Mouse (Mus musculus): ENCODE data around the gene Socs7. TPM values are rescaled to one million over a fixed set of nuclear protein-coding genes. Genes with fewer than 3 reads are reported as not detected.
A peak's percentile ranks its signal among the peaks of the same experiment; 100 is the strongest.

Gene Socs7
- polyA plus RNA-seq, 1 experiment from 2014 or later: 3.6 TPM

DNA sequence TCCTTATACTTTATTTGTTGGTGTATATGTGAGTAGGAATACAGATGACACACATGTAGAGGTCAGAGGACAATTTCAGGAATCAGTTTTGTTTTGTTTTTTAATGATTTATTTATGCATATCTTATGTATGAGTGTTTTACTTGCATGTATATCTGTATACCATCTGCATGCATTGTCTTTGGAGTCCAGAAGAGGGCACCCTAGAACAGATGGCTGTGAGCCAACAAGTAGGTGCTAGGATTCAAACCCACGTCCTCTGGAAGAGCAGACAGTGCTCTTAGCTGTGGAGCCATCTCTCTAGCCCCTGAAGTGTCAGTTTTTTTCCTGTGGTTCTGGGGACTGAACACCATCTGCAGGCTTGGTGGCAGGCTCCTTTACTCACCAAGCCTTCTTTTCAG lies 37.1 kb upstream of the Socs7 start:
- no peak for ATAC-seq (ENCODE audit: low FRiP score)
- peaks cover 5% of the 10 kb centered on the region; the same call in 1 of the 2 replicates for H3K36me3 ChIP-seq (ENCODE audit: control insufficient read depth, insufficient read depth, low read length)
- WGBS: 75% methylated on average over 1 of the region's 1 CpGs

GRCm38 (mm10) chr11:97328148-97328547 lies 34.2 kb upstream of the Socs7 start:
- Histone ChIP-seq H3K36me3 (ENCODE audit: control insufficient read depth, insufficient read depth, low read length) (peaks cover 5% of the 10 kb centered on the region; the same call in 1 of the 2 replicates), H3K9me3 (ENCODE audit: control insufficient read depth, low read length) (no peaks in the 10 kb centered on the region), H3K27ac (ENCODE audit: low read depth, low read length) (no peak overlapping the region), H3K9ac (ENCODE audit: low read depth, low read length) (no peak overlapping the region), H3K4me3 (ENCODE audit: low read depth, low read length) (no peak overlapping the region), H3K4me2 (replicated peaks; ENCODE audit: low read depth, low read length) (no peak overlapping the region), H3K27me3 (ENCODE audit: control insufficient read depth, insufficient read depth, low read length) (no peaks in the 10 kb centered on the region), H3K4me1 (replicated peaks; ENCODE audit: control insufficient read depth, insufficient read depth, low read length) (no peaks in the 10 kb centered on the region)
- 29% methylated on average over 9 of the region's 9 CpGs for WGBS
- no peak for ATAC-seq (ENCODE audit: low FRiP score)
- peak; percentile 85 for DNase-seq (ENCODE audit: low spot score)

More for the DNA sequence above, 37.1 kb upstream of the Socs7 start:
- no peak overlapping the region for H3K4me3 ChIP-seq (ENCODE audit: low read depth, low read length)
- H3K9me3 ChIP-seq (ENCODE audit: control insufficient read depth, low read length): no peaks in the 10 kb centered on the region
- no peaks in the 10 kb centered on the region for H3K4me1 ChIP-seq (replicated peaks; ENCODE audit: control insufficient read depth, insufficient read depth, low read length)
- no peak overlapping the region for H3K27ac ChIP-seq (ENCODE audit: low read depth, low read length)
- H3K27me3 ChIP-seq (ENCODE audit: control insufficient read depth, insufficient read depth, low read length): no peaks in the 10 kb centered on the region
- no peak for DNase-seq (ENCODE audit: low spot score)
- no peak overlapping the region for H3K4me2 ChIP-seq (replicated peaks; ENCODE audit: low read depth, low read length)
- no peak overlapping the region for H3K9ac ChIP-seq (ENCODE audit: low read depth, low read length)

GRCm38 (mm10) chr11:97330315-97330714 lies 32.0 kb upstream of the Socs7 start:
- H3K36me3 ChIP-seq (ENCODE audit: control insufficient read depth, insufficient read depth, low read length): no peaks in the 10 kb centered on the region
- 95% methylated on average over 1 of the region's 1 CpGs for WGBS
- ATAC-seq (ENCODE audit: low FRiP score): no peak

GRCm38 (mm10) chr11:97331231-97332190 lies 30.8 kb upstream of the Socs7 start:
- ATAC-seq (ENCODE audit: low FRiP score) (no peak), DNase-seq (ENCODE audit: low spot score) (no peak)
- Histone ChIP-seq H3K9ac (ENCODE audit: low read depth, low read length) (no peak overlapping the region), H3K4me3 (ENCODE audit: low read depth, low read length) (no peak overlapping the region), H3K27ac (ENCODE audit: low read depth, low read length) (no peak overlapping the region), H3K4me2 (replicated peaks; ENCODE audit: low read depth, low read length) (no peak overlapping the region), H3K9me3 (ENCODE audit: control insufficient read depth, low read length) (no peaks in the 10 kb centered on the region), H3K27me3 (ENCODE audit: control insufficient read depth, insufficient read depth, low read length) (no peaks in the 10 kb centered on the region), H3K36me3 (ENCODE audit: control insufficient read depth, insufficient read depth, low read length) (no peaks in the 10 kb centered on the region), H3K4me1 (replicated peaks; ENCODE audit: control insufficient read depth, insufficient read depth, low read length) (no peaks in the 10 kb centered on the region)
- 89% methylated on average over 12 of the region's 12 CpGs for WGBS

More at GRCm38 (mm10) chr11:97330315-97330714, 32.0 kb upstream of the Socs7 start:
- no peak overlapping the region for H3K4me2 ChIP-seq (replicated peaks; ENCODE audit: low read depth, low read length)
- no peak overlapping the region for H3K4me3 ChIP-seq (ENCODE audit: low read depth, low read length)
- H3K9ac ChIP-seq (ENCODE audit: low read depth, low read length): no peak overlapping the region
- H3K4me1 ChIP-seq (replicated peaks; ENCODE audit: control insufficient read depth, insufficient read depth, low read length): no peaks in the 10 kb centered on the region
- H3K27me3 ChIP-seq (ENCODE audit: control insufficient read depth, insufficient read depth, low read length): no peaks in the 10 kb centered on the region
- H3K9me3 ChIP-seq (ENCODE audit: control insufficient read depth, low read length): no peaks in the 10 kb centered on the region
- no peak overlapping the region for H3K27ac ChIP-seq (ENCODE audit: low read depth, low read length)
- no peak for DNase-seq (ENCODE audit: low spot score)

GRCm38 (mm10) chr11:97333044-97333443 lies 29.3 kb upstream of the Socs7 start:
- Histone ChIP-seq H3K4me2 (replicated peaks; ENCODE audit: low read depth, low read length) (no peak overlapping the region), H3K27me3 (ENCODE audit: control insufficient read depth, insufficient read depth, low read length) (no peaks in the 10 kb centered on the region), H3K9ac (ENCODE audit: low read depth, low read length) (no peak overlapping the region), H3K4me1 (replicated peaks; ENCODE audit: control insufficient read depth, insufficient read depth, low read length) (no peaks in the 10 kb centered on the region), H3K36me3 (ENCODE audit: control insufficient read depth, insufficient read depth, low read length) (no peaks in the 10 kb centered on the region), H3K27ac (ENCODE audit: low read depth, low read length) (no peak overlapping the region), H3K4me3 (ENCODE audit: low read depth, low read length) (no peak overlapping the region), H3K9me3 (ENCODE audit: control insufficient read depth, low read length) (no peaks in the 10 kb centered on the region)
- ATAC-seq (ENCODE audit: low FRiP score) (no peak), DNase-seq (ENCODE audit: low spot score) (no peak)
- 44% methylated on average over 9 of the region's 9 CpGs for WGBS

DNA sequence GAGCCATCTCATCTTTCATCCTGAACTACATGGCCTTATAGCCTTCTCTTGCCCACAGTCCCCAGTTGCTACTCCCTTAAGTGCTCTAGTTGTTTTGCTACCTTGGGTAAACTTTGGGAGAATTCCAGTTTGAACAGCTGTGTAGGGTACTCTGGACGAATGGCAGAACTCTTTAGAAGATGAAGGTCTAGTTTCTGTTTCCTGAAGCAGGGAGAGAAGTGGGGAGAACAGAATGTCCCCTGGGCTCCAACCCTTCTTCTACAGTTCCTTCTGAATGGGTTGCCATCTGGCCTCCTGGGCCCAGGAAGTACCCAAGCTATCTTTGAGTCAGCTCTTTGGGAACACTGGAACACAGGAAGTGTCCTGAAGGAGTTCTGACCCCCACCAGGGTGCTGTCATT lies 28.5 kb upstream of the Socs7 start:
- 57% methylated on average over 1 of the region's 1 CpGs for WGBS

DNA sequence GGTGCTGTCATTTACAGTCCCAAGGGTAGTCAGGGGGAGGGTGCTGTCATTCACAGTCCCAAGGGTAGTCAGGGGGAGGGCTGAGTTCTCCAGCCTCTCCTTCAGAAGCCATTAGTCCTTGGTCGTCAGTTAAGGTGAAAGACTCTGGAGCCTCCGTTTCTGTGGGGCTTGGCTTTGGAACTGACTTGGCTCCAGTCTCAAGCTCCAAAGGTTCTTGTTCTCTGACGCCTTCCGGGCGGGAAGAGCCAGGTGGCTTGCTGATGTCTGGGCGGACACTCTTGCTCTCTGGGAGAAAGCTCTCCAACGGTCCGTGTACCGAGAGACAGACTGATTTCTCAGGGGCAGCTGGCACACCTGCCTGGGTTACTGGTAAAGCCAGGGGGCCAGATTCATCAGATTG lies 28.0 kb upstream of the Socs7 start:
- 86% methylated on average over 9 of the region's 9 CpGs for WGBS
- H3K4me2 ChIP-seq (replicated peaks; ENCODE audit: low read depth, low read length): no peak overlapping the region
- H3K4me1 ChIP-seq (replicated peaks; ENCODE audit: control insufficient read depth, insufficient read depth, low read length): no peaks in the 10 kb centered on the region
- no peak for DNase-seq (ENCODE audit: low spot score)
- no peak for ATAC-seq (ENCODE audit: low FRiP score)
- H3K4me3 ChIP-seq (ENCODE audit: low read depth, low read length): no peak overlapping the region
- no peaks in the 10 kb centered on the region for H3K36me3 ChIP-seq (ENCODE audit: control insufficient read depth, insufficient read depth, low read length)
- H3K9ac ChIP-seq (ENCODE audit: low read depth, low read length): no peak overlapping the region
- no peaks in the 10 kb centered on the region for H3K9me3 ChIP-seq (ENCODE audit: control insufficient read depth, low read length)
- no peaks in the 10 kb centered on the region; the same call in 1 of the 2 replicates for H3K27me3 ChIP-seq (ENCODE audit: control insufficient read depth, insufficient read depth, low read length)
- no peak overlapping the region for H3K27ac ChIP-seq (ENCODE audit: low read depth, low read length)

More for the DNA sequence above, 28.5 kb upstream of the Socs7 start:
- no peak for DNase-seq (ENCODE audit: low spot score)
- H3K9me3 ChIP-seq (ENCODE audit: control insufficient read depth, low read length): no peaks in the 10 kb centered on the region
- H3K9ac ChIP-seq (ENCODE audit: low read depth, low read length): no peak overlapping the region
- H3K4me1 ChIP-seq (replicated peaks; ENCODE audit: control insufficient read depth, insufficient read depth, low read length): no peaks in the 10 kb centered on the region
- H3K27me3 ChIP-seq (ENCODE audit: control insufficient read depth, insufficient read depth, low read length): no peaks in the 10 kb centered on the region; the same call in 1 of the 2 replicates
- H3K27ac ChIP-seq (ENCODE audit: low read depth, low read length): no peak overlapping the region
- no peaks in the 10 kb centered on the region for H3K36me3 ChIP-seq (ENCODE audit: control insufficient read depth, insufficient read depth, low read length)
- H3K4me3 ChIP-seq (ENCODE audit: low read depth, low read length): no peak overlapping the region
- H3K4me2 ChIP-seq (replicated peaks; ENCODE audit: low read depth, low read length): no peak overlapping the region
- ATAC-seq (ENCODE audit: low FRiP score): no peak

DNA sequence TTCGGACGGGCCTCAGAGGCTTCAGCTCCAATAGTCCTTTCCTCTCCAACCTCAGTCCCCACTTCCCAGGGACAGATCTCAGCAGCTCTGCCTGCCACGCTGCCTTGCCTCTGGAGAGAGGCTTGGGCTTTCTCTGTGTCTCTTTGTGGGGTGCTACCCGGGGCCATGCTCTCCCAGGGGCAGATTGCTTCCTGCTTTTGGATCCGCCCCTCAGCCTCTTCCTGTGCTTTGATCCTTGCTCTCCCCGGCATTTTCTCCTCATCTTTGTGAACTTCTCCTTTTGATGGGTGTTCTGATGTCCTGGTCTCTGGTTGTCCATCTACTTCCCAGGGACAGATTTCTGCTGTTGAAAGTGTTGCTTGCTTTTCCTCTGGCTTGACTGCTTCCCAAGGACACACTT lies 26.1 kb upstream of the Socs7 start:
- 55% methylated on average over 6 of the region's 6 CpGs for WGBS
- DNase-seq (ENCODE audit: low spot score) (no peak), ATAC-seq (ENCODE audit: low FRiP score) (no peak)
- no peak overlapping the region for H3K9ac ChIP-seq (ENCODE audit: low read depth, low read length)
- H3K4me1 ChIP-seq (replicated peaks; ENCODE audit: control insufficient read depth, insufficient read depth, low read length): no peaks in the 10 kb centered on the region
- no peaks in the 10 kb centered on the region for H3K9me3 ChIP-seq (ENCODE audit: control insufficient read depth, low read length)
- H3K4me2 ChIP-seq (replicated peaks; ENCODE audit: low read depth, low read length): no peak overlapping the region
- no peak overlapping the region for H3K27ac ChIP-seq (ENCODE audit: low read depth, low read length)
- H3K4me3 ChIP-seq (ENCODE audit: low read depth, low read length): no peak overlapping the region
- no peaks in the 10 kb centered on the region for H3K36me3 ChIP-seq (ENCODE audit: control insufficient read depth, insufficient read depth, low read length)
- no peaks in the 10 kb centered on the region; the same call in 1 of the 2 replicates for H3K27me3 ChIP-seq (ENCODE audit: control insufficient read depth, insufficient read depth, low read length)

All from hindbrain, embryonic 11.5 days (tissue).